Mouse (Mus musculus) kidney, postnatal 0 days (tissue): ENCODE results near the gene Qprt. TPM values are rescaled to one million over a fixed set of nuclear protein-coding genes. Genes with fewer than 3 reads are reported as not detected.

ENCODE experiments used
- ATAC-seq: fragments of 200-750 bp; cut with Nextera tagmentation; replicated peaks from 2 replicates; pipeline ENCODE4 v1.8.0; 2017; ENCODE audit warnings: low read depth, moderate number of reproducible peaks, moderate TSS enrichment, moderate library complexity; ENCODE audit not compliant: low FRiP score
- DNase-seq: peaks from one replicate; pipeline ENCODE4 v3.0.0-alpha.2; 2016; ENCODE audit warnings: low spot score
- H3K27ac ChIP-seq: fragments of 300-500 bp; sonication (generic); 2 replicates; pipeline ENCODE4 v1.5.1; 2014; ENCODE audit warnings: mild to moderate bottlenecking
- H3K27me3 ChIP-seq: fragments of 300-500 bp; sonication (generic); 2 replicates; pipeline ENCODE4 v1.6.1; 2014; ENCODE audit warnings: low read length, mixed read lengths; ENCODE audit not compliant: insufficient read depth
- H3K36me3 ChIP-seq: fragments of 300-500 bp; sonication (generic); 2 replicates; pipeline ENCODE4 v1.6.1; 2014; ENCODE audit warnings: low read length, mixed read lengths; ENCODE audit not compliant: insufficient read depth
- H3K4me1 ChIP-seq: fragments of 300-500 bp; sonication (generic); replicated peaks from 2 replicates; pipeline ENCODE4 v1.6.1; 2014; ENCODE audit warnings: antibody characterized with exemption, low read length, mixed read lengths; ENCODE audit not compliant: insufficient read depth
- H3K4me2 ChIP-seq: fragments of 300-500 bp; sonication (generic); 2 replicates; pipeline ENCODE4 v1.6.1; 2014; ENCODE audit warnings: mild to moderate bottlenecking, low read length, moderate library complexity, mixed read lengths
- H3K4me3 ChIP-seq: fragments of 300-500 bp; sonication (generic); replicated peaks from 2 replicates; pipeline ENCODE4 v1.5.1; 2014; ENCODE audit warnings: low read depth, low read length
- H3K9ac ChIP-seq: fragments of 300-500 bp; sonication (generic); 2 replicates; pipeline ENCODE4 v1.6.1; 2014; ENCODE audit warnings: low read depth, low read length
- H3K9me3 ChIP-seq: fragments of 300-500 bp; sonication (generic); replicated peaks from 2 replicates; pipeline ENCODE4 v1.6.1; 2016; ENCODE audit warnings: low read length, inconsistent platforms, mixed read lengths
- CTCF ChIP-seq: IDR thresholded peaks from 2 replicates; pipeline ENCODE4 v1.5.1; 2016; ENCODE audit warnings: antibody characterized with exemption, low read depth, mild to moderate bottlenecking, moderate library complexity
- whole genome bisulfite sequencing: fragments of 180-500 bp; shearing (Covaris S2); extraction: QIAGEN DNeasy Blood & Tissue Kit; methylation state at CpG from one replicate; pipeline ENCODE4 v1.1.7; 2014; 5-methylcytosine and 5-hydroxymethylcytosine counted together
- polyA plus RNA-seq: library from polyadenylated mRNA; unstranded; fragments of >200 nt; fragmentation: Nextera tagmentation; extraction: Ambion mirVana; gene quantifications from 2 replicates; pipeline ENCODE4 v1.2.1, GENCODE M21; 2015

Gene Qprt
- polyA plus RNA-seq, 1 experiment from 2014 or later: 37.4 TPM

DNA sequence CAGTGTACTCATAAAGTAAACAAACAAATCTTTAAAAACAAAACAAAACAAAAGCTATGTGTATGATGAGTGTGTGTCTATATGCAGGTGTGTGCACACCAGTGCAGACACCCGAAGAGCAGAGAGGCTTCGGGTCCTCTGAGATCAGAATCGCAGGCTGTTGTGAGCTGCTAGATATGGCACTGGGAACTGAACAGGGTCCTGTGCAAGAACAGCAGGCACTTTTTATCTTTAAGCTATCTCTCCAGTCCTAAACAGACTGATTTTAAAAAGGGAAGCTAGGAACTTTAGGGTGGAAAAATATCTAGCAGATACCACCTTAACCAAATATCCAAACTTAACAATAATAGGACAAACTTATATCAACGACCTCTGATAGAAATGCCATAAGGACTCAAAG, 20.6 kb upstream of the Qprt start:
- Histone ChIP-seq H3K4me3 (no peak overlapping the region), H3K27me3 (no peaks in the 10 kb centered on the region), H3K27ac (no peak overlapping the region), H3K4me1 (0 out of 2 replicates have a peak, but pooled peaks cover 2% of the 10 kb centered on the region), H3K9ac (no peak overlapping the region), H3K9me3 (no peaks in the 10 kb centered on the region), H3K4me2 (no peak overlapping the region), H3K36me3 (no peaks in the 10 kb centered on the region)
- 85% methylated on average over 4 of the region's 4 CpGs for WGBS
- DNase-seq: no peak
- TF ChIP-seq CTCF: no peak
- no peak for ATAC-seq

DNA sequence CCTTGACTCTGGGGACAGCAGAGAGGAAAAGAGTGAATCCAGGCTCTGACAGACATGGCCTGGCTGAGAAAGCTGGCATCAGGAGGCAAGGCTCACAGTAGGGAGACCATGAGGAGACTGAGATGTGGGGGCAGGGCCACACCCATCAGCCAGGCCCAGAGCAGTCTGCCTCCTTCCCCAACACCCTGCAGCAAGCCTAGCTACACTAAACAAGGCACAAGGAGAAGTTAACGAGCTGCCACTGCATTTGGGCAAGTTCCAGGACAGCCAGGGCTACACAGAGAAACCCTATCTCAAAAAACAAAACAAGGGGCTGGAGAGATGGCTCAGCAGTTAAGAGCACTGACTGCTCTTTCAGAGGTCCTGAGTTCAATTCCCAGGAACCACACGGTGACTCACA, 20.2 kb upstream of the Qprt start:
- no peak overlapping the region for H3K4me2 ChIP-seq
- H3K27me3 ChIP-seq: no peaks in the 10 kb centered on the region
- no peak for TF ChIP-seq CTCF
- H3K36me3 ChIP-seq: no peaks in the 10 kb centered on the region
- 0 out of 2 replicates have a peak, but pooled peaks cover 2% of the 10 kb centered on the region for H3K4me1 ChIP-seq
- no peak overlapping the region for H3K9ac ChIP-seq
- WGBS: 45% methylated on average over 2 of the region's 2 CpGs
- H3K27ac ChIP-seq: no peak overlapping the region
- DNase-seq (no peak), ATAC-seq (no peak)
- H3K9me3 ChIP-seq: no peaks in the 10 kb centered on the region
- no peak overlapping the region for H3K4me3 ChIP-seq

DNA sequence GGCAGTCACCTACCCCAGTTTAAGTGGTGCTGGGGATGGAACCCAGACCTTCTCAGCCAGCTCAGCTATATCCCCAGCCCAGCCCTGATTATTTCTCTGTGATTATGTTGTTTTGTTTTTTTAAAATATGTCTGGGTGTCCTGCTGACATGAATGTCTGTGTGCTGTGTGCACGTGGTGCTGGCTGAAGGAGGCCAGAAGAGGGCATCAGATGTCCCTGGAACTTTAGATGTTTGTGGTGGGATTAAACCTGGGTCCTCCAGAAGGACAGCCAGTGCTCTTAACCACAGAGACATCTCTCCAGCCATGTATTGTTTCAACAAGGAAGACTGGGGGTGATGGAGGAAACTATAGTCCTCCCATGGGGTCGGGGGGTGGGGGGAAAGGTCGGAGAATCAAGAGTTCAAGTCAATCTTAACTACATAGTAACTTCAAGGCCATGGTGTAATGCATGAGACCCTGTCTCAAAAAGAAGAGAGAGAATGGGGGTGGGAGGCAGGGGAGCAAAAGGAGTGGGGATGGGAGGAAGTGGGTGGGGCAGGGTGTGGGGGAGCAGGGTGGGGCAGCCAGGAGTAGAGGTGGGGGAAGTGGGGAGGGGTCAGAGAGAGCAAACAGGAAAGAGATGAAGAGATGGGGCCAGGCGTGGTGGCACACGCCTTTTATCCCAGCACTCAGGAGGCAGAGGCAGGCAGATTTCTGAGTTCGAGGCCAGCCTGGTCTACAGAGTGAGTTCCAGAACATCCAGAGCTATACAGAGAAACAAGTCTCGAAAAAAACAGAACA, 18.8 kb upstream of the Qprt start:
- TF ChIP-seq CTCF: peak; percentile 51
- 63% methylated on average over 7 of the region's 7 CpGs for WGBS

DNA sequence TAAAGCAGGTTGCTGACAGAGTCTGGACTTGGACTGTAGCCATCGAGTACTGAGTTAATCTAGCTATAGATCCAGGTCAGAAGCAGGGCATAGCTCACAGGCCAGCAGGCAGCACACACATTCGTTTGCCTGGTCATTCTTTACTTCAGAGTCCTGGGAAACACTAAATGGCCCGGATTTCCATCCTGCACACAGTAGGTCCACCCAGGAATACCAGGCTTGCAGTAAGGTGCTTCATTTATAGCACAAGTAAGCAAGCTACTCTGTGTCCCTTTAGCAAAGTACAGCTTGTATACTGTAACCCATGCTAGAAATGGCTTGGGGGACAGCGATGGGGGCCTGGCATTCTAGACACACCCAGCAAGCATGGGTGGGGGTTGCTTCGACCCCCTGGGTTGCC, 17.5 kb upstream of the Qprt start:
- no peaks in the 10 kb centered on the region for H3K9me3 ChIP-seq
- ATAC-seq: no peak
- WGBS: 50% methylated on average over 5 of the region's 5 CpGs
- no peak overlapping the region for H3K27ac ChIP-seq
- TF ChIP-seq CTCF: no peak
- no peak overlapping the region for H3K4me3 ChIP-seq
- no peaks in the 10 kb centered on the region for H3K27me3 ChIP-seq
- no peak overlapping the region for H3K4me2 ChIP-seq
- no peaks in the 10 kb centered on the region for H3K36me3 ChIP-seq
- no peaks in the 10 kb centered on the region for H3K4me1 ChIP-seq
- no peak for DNase-seq
- no peak overlapping the region for H3K9ac ChIP-seq

More for the DNA sequence above, 18.8 kb upstream of the Qprt start:
- H3K9ac ChIP-seq: no peak overlapping the region
- ATAC-seq (no peak), DNase-seq (no peak)
- no peaks in the 10 kb centered on the region for H3K36me3 ChIP-seq
- no peak overlapping the region for H3K27ac ChIP-seq
- no peak overlapping the region for H3K4me2 ChIP-seq
- no peaks in the 10 kb centered on the region for H3K9me3 ChIP-seq
- H3K27me3 ChIP-seq: no peaks in the 10 kb centered on the region
- H3K4me1 ChIP-seq: 0 out of 2 replicates have a peak, but pooled peaks cover 2% of the 10 kb centered on the region
- H3K4me3 ChIP-seq: no peak overlapping the region

DNA sequence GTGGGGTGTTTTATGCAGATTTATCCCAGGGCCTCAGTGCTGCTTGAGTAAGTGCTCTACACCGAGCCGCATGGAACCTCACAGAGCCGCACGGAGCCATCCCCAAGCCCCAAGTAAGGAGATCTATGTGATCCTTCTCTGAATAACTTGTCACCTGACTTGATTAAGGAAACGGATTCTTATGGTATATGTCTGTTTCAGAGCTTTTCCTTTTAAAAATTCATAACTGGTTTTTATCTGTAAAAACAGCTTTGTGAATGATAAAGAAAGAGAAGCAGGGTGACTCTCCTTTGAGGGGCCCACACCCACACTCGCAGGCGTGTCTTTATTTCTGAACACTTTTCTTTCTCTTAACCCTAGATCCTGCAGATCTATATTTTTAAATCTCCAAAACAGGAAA, 17.1 kb upstream of the Qprt start:
- ATAC-seq: no peak

DNA sequence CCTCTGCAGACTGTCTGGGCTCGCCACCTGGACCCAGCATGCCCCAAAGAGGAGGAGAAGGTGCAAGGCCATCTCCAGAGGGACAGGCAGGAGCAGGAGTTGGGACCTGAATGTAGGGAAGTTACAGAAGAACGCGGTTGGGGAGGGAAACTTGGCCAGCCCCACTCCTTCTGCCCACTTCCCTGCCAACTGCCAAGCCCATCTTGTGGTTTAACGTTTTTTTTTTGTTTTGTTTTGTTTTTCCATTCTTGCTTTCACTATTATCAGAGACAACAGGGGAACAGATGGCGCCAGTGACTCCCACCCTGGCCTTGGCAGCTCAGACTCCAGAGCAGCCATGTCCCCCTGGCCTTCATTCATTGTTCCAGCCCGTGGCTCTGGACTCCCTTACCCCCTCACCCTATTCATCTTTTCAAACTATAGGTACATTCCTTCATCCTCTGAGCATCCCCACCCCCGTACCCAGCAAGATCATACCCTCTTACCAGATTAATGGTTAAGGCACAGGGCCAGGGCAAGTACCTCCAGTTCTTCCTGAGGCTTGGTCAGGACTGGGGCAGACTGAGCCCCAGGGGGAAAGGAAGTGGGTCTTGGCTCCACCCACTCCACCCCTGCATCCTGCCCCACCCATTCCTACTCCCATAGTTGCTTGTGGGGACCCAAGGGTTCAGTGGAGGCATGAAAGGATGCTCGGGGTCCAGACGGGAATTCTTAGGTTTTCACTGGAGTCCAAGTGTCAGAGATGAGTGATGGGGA, 15.4 kb upstream of the Qprt start, which contains the start of gene Spn:
Gene Spn, minus strand, starts transcription at position 562 of the 756 bp plus-strand sequence.
- no peak for TF ChIP-seq CTCF
- Histone ChIP-seq H3K4me1 (no peaks in the 10 kb centered on the region), H3K27me3 (no peaks in the 10 kb centered on the region), H3K36me3 (no peaks in the 10 kb centered on the region), H3K4me2 (no peak within 1 kb of the TSS), H3K9ac (no peak within 1 kb of the TSS), H3K27ac (no peak within 1 kb of the TSS), H3K9me3 (no peaks in the 10 kb centered on the region), H3K4me3 (no peak within 1 kb of the TSS)
- DNase-seq: no peak
- WGBS: 61% methylated on average over 9 of the region's 9 CpGs
- ATAC-seq: no peak

More for the DNA sequence above, 17.1 kb upstream of the Qprt start:
- 87% methylated on average over 7 of the region's 7 CpGs for WGBS
- no peak overlapping the region for H3K4me3 ChIP-seq
- H3K4me2 ChIP-seq: no peak overlapping the region
- no peaks in the 10 kb centered on the region for H3K4me1 ChIP-seq
- H3K9me3 ChIP-seq: no peaks in the 10 kb centered on the region
- no peaks in the 10 kb centered on the region for H3K27me3 ChIP-seq
- no peak overlapping the region for H3K9ac ChIP-seq
- DNase-seq: no peak
- no peaks in the 10 kb centered on the region for H3K36me3 ChIP-seq
- no peak overlapping the region for H3K27ac ChIP-seq
- no peak for TF ChIP-seq CTCF
